Mouse (Mus musculus) left cerebral cortex, adult 8-10 months (tissue): Measurements from ENCODE around the gene Olfr455. TPM values are rescaled to one million over a fixed set of nuclear protein-coding genes. Genes with fewer than 3 reads are reported as not detected.

Experiments used
- DNase-seq, 2 experiments: peaks; one replicate each; pipeline ENCODE4 v3.0.0; 2022; ENCODE audit warnings: low spot score in 2 of 2
- total RNA-seq, 4 experiments: library from RNA; stranded (reverse); gene quantifications; 2 replicates each; pipeline ENCODE4 v1.2.4; 2022

Gene Olfr455
- total RNA-seq, 4 experiments from 2014 or later, result not detected

DNA sequence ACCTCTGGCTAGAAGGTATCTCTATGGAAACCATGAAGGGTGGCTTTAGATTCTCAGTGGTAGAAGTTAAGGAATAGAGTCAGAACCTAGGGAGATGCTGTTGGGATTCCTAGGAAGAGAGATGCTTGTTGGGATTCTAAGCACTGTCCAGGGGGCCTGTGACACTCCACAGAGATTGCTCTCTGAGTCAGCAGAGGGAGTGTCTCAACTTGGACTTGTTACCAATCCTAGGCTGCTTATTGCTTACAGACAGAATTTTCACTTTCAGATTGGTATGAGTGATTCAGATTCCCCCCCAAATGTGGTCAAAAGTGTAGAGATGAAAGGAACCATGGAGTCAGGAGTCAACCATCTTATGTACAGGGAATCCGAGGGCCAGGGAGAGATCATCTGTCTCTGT lies 57.7 kb downstream of the Olfr455 start:
- no peak for DNase-seq

DNA sequence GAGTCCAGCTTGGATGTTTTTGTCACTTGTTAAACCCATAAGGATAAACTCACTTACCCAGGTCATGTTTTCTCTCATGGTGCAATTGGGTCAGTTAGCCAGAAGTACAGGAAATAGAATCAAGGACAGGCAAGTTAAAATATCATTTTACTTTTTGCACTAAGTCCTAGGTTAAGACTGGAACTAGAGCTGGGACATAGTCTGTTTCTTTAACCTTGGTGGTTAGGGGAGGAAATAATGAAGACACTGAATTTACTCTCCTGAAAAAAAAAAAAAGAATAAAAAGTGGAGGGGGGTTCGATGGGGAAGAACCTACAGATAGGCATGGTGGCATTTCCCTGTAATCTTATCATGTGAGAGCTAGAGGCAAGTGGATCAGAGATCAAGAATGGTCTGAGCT lies 60.3 kb downstream of the Olfr455 start, which contains the start of gene Olfr456:
Olfr456 (minus strand) TSS at position 101 of the 400 bp plus-strand sequence.
- no peak for DNase-seq

Other genes with a start within 250 kb of the Olfr455 start
- gene Fam131b, start 222.9 kb downstream of the Olfr455 start, total RNA-seq, result 100 to 1,000 TPM; 112 to 128 (median 121) TPM
- 10 to 100 TPM; 42.1 to 50.3 (median 47.5) TPM for gene Zyx, start 198.0 kb downstream of the Olfr455 start, total RNA-seq
- gene Epha1, start 174.3 kb downstream of the Olfr455 start, total RNA-seq, result under 1 TPM in 3 of 4 experiments, not detected in 1; 0.23 to 0.68 (median 0.28) TPM
- gene Tas2r143, start 147.3 kb downstream of the Olfr455 start, total RNA-seq, result not detected
- gene Tas2r135, start 142.2 kb downstream of the Olfr455 start, total RNA-seq, result not detected
- not detected for gene Tas2r126, start 113.1 kb downstream of the Olfr455 start, total RNA-seq
- not detected for gene Olfr458, start 82.4 kb downstream of the Olfr455 start, total RNA-seq
- not detected for gene Olfr457, start 71.3 kb downstream of the Olfr455 start, total RNA-seq
- not detected for gene Olfr456, start 60.4 kb downstream of the Olfr455 start, total RNA-seq
- not detected for gene Tcaf3, start 50.1 kb upstream of the Olfr455 start, total RNA-seq
- under 1 TPM; 0.40 to 0.91 (median 0.58) TPM for gene Tcaf2, start 97.7 kb upstream of the Olfr455 start, total RNA-seq
- gene Tcaf1, start 162.5 kb upstream of the Olfr455 start, total RNA-seq, result 100 to 1,000 TPM; 212 to 230 (median 223) TPM
- not detected for gene Olfr453, start 191.8 kb upstream of the Olfr455 start, total RNA-seq
- not detected for gene Olfr38, start 208.8 kb upstream of the Olfr455 start, total RNA-seq
- not detected for gene Olfr452, start 237.5 kb upstream of the Olfr455 start, total RNA-seq